Mouse (Mus musculus): Measurements from ENCODE around the gene Nckipsd. TPM values are rescaled to one million over a fixed set of nuclear protein-coding genes. Genes with fewer than 3 reads are reported as not detected.

Gene Nckipsd
- polyA plus RNA-seq, 1 experiment = 1.4 TPM

- no peaks in the 10 kb centered on the region for H3K9me3 ChIP-seq
- H3K36me3 ChIP-seq (replicated peaks; ENCODE audit: low read length) = peaks cover 67% of the 10 kb centered on the region
Observed at GRCm38 (mm10) chr9:108797477-108797876, 10.7 kb upstream of the Nckipsd start.

GRCm38 (mm10) chr9:108798508-108799075 lies 9.6 kb upstream of the Nckipsd start:
- no peak overlapping the region for H3K4me3 ChIP-seq (replicated peaks)
- H3K9me3 ChIP-seq = no peaks in the 10 kb centered on the region
- no peak for TF ChIP-seq GATA1 (IDR thresholded peaks at IDR 0.05; ENCODE audit: borderline replicate concordance, low read length)
- TF ChIP-seq FLI1 (IDR thresholded peaks at IDR 0.05; ENCODE audit: low read length) = no peak
- H3K36me3 ChIP-seq (replicated peaks; ENCODE audit: low read length) = peaks cover 76% of the 10 kb centered on the region
- H3K4me1 ChIP-seq = peaks cover 27% of the 10 kb centered on the region
- no peaks in the 10 kb centered on the region for H3K27me3 ChIP-seq (replicated peaks)

More at GRCm38 (mm10) chr9:108797477-108797876, 10.7 kb upstream of the Nckipsd start:
- Histone ChIP-seq H3K4me3 (replicated peaks) (no peak overlapping the region), H3K4me1 (peaks cover 38% of the 10 kb centered on the region), H3K27me3 (replicated peaks) (no peaks in the 10 kb centered on the region)
- TF ChIP-seq FLI1 (IDR thresholded peaks at IDR 0.05; ENCODE audit: low read length) = no peak

- TF ChIP-seq FLI1 (IDR thresholded peaks at IDR 0.05; ENCODE audit: low read length) (no peak), GATA1 (IDR thresholded peaks at IDR 0.05; ENCODE audit: borderline replicate concordance, low read length) (no peak)
- Histone ChIP-seq H3K27me3 (replicated peaks) (no peaks in the 10 kb centered on the region), H3K4me3 (replicated peaks) (no peak overlapping the region), H3K36me3 (replicated peaks; ENCODE audit: low read length) (peaks cover 86% of the 10 kb centered on the region), H3K9me3 (no peaks in the 10 kb centered on the region), H3K4me1 (peaks cover 17% of the 10 kb centered on the region)
Observed at GRCm38 (mm10) chr9:108799564-108799963, 8.6 kb upstream of the Nckipsd start.

DNA sequence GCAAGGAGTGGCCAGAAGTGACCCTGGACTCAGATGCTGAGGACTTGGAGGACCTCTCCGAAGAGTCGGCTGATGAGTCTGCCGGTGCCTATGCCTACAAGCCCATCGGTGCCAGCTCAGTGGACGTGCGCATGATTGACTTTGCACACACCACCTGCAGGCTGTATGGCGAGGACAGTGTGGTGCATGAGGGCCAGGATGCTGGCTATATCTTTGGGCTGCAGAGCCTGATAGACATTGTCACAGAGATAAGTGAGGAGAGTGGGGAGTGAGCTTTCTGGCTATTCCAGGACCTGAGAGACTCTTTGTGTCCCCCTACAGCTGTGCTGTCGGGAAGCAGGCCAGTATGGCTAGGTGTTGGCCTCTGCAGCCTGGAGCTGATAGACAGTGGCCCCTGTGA lies 2.4 kb upstream of the Nckipsd start:
- Histone ChIP-seq H3K4me3 (replicated peaks) (no peak overlapping the region), H3K27me3 (replicated peaks) (peaks cover 10% of the 10 kb centered on the region), H3K36me3 (replicated peaks; ENCODE audit: low read length) (peaks cover 69% of the 10 kb centered on the region), H3K4me1 (peaks cover 18% of the 10 kb centered on the region), H3K9me3 (no peaks in the 10 kb centered on the region)
- no peak for TF ChIP-seq FLI1 (IDR thresholded peaks at IDR 0.05; ENCODE audit: low read length)
- no peak for TF ChIP-seq GATA1 (IDR thresholded peaks at IDR 0.05; ENCODE audit: borderline replicate concordance, low read length)

DNA sequence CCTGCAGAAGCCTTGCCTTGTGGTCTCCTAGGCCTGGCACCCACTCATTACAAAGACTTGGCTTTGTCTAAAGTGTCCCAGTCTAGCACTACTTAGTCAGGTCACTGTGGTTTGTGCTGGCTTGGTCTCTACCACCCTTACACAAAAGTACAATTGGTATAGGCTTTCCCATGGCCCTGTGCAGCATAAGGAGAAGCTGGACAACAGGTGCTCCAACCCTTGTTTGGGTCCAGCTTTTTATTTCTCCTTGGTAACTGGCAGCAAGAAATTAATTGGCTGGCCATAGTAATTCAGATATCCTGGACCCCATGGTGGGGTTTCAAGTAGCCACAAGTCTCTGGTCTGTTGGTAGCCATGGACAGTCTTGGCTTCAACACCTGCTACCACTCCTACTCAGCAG lies 1.8 kb upstream of the Nckipsd start:
- H3K4me1 ChIP-seq = peaks cover 18% of the 10 kb centered on the region
- TF ChIP-seq FLI1 (IDR thresholded peaks at IDR 0.05; ENCODE audit: low read length) (no peak), GATA1 (IDR thresholded peaks at IDR 0.05; ENCODE audit: borderline replicate concordance, low read length) (no peak)
- H3K9me3 ChIP-seq = no peaks in the 10 kb centered on the region
- no peak overlapping the region for H3K4me3 ChIP-seq (replicated peaks)
- H3K27me3 ChIP-seq (replicated peaks) = peaks cover 14% of the 10 kb centered on the region
- peaks cover 63% of the 10 kb centered on the region for H3K36me3 ChIP-seq (replicated peaks; ENCODE audit: low read length)

GRCm38 (mm10) chr9:108806831-108807230 lies 1.3 kb upstream of the Nckipsd start:
- Histone ChIP-seq H3K4me3 (replicated peaks) (no peak overlapping the region), H3K36me3 (replicated peaks; ENCODE audit: low read length) (peaks cover 63% of the 10 kb centered on the region), H3K4me1 (peaks cover 18% of the 10 kb centered on the region), H3K9me3 (no peaks in the 10 kb centered on the region), H3K27me3 (replicated peaks) (peaks cover 14% of the 10 kb centered on the region)
- TF ChIP-seq GATA1 (IDR thresholded peaks at IDR 0.05; ENCODE audit: borderline replicate concordance, low read length) = no peak
- TF ChIP-seq FLI1 (IDR thresholded peaks at IDR 0.05; ENCODE audit: low read length) = no peak

DNA sequence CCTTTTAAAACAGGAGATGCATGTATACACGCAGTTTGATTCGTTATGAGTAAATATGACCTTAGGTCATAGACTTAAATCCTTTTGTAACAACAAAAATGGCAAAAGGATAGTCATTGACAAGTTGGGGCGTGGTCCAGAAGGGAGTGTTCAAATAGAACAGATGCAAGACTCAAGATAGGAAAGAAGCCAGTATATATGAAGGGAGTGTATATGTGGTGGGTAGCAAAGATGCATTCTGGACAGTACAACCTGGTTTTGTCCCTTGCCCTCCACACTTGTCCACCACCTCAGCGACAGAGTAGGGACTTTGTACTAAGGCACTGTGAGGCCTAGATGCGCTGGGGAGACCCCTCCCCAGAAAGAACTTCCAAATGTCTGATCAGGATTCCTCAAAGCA lies 494 bp upstream of the Nckipsd start:
- H3K36me3 ChIP-seq (replicated peaks; ENCODE audit: low read length) = peaks cover 63% of the 10 kb centered on the region
- no peaks in the 10 kb centered on the region for H3K9me3 ChIP-seq
- H3K4me1 ChIP-seq = peaks cover 21% of the 10 kb centered on the region
- TF ChIP-seq FLI1 (IDR thresholded peaks at IDR 0.05; ENCODE audit: low read length) = no peak
- no peak for TF ChIP-seq GATA1 (IDR thresholded peaks at IDR 0.05; ENCODE audit: borderline replicate concordance, low read length)
- H3K27me3 ChIP-seq (replicated peaks) = peaks cover 17% of the 10 kb centered on the region
- H3K4me3 ChIP-seq (replicated peaks) = no peak overlapping the region

- Histone ChIP-seq H3K4me3 (replicated peaks) (peak overlapping the region; percentile 99), H3K9me3 (no peaks in the 10 kb centered on the region), H3K27me3 (replicated peaks) (peaks cover 17% of the 10 kb centered on the region), H3K36me3 (replicated peaks; ENCODE audit: low read length) (peaks cover 58% of the 10 kb centered on the region), H3K4me1 (peaks cover 22% of the 10 kb centered on the region)
- TF ChIP-seq FLI1 (IDR thresholded peaks at IDR 0.05; ENCODE audit: low read length) = no peak
- TF ChIP-seq GATA1 (IDR thresholded peaks at IDR 0.05; ENCODE audit: borderline replicate concordance, low read length) = no peak
Observed at GRCm38 (mm10) chr9:108809188-108809587, 1.0 kb downstream of the Nckipsd start.

- TF ChIP-seq GATA1 (IDR thresholded peaks at IDR 0.05; ENCODE audit: borderline replicate concordance, low read length) = no peak
- TF ChIP-seq FLI1 (IDR thresholded peaks at IDR 0.05; ENCODE audit: low read length) = no peak
- H3K27me3 ChIP-seq (replicated peaks) = peaks cover 17% of the 10 kb centered on the region
- no peaks in the 10 kb centered on the region for H3K9me3 ChIP-seq
- peaks cover 22% of the 10 kb centered on the region for H3K4me1 ChIP-seq
- H3K36me3 ChIP-seq (replicated peaks; ENCODE audit: low read length) = peaks cover 58% of the 10 kb centered on the region
- no peak overlapping the region for H3K4me3 ChIP-seq (replicated peaks)
Observed at GRCm38 (mm10) chr9:108809723-108810122, 1.6 kb downstream of the Nckipsd start.

DNA sequence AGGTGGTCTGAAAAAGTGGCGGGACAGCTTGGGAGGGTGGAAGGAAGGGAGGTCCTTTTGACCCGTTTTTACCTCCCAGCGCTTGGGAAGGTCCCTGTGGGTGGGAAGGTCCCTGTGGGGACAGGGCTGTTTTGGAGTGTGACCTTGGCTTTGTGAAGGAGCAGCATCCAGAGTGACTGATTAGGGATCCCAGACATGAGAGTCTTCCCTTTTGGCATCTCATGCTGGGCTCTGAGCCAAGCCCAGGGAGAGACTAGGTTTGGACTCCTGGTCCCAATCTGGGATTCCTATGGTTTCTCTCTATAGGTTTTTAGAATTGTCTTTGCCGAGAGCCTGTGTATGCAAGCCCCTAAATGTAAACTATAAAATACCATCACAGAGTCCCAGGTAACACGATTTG lies 2.3 kb downstream of the Nckipsd start:
- peaks cover 17% of the 10 kb centered on the region for H3K27me3 ChIP-seq (replicated peaks)
- TF ChIP-seq GATA1 (IDR thresholded peaks at IDR 0.05; ENCODE audit: borderline replicate concordance, low read length) = no peak
- no peak for TF ChIP-seq FLI1 (IDR thresholded peaks at IDR 0.05; ENCODE audit: low read length)
- no peaks in the 10 kb centered on the region for H3K9me3 ChIP-seq
- peaks cover 58% of the 10 kb centered on the region for H3K36me3 ChIP-seq (replicated peaks; ENCODE audit: low read length)
- H3K4me3 ChIP-seq (replicated peaks) = no peak overlapping the region
- H3K4me1 ChIP-seq = peaks cover 25% of the 10 kb centered on the region

All from megakaryocyte, embryonic 14.5 days (primary cell).